Mouse (Mus musculus) thymus, postnatal 0 days (tissue): ENCODE results near the gene Gm45015. TPM values are rescaled to one million over a fixed set of nuclear protein-coding genes. Genes with fewer than 3 reads are reported as not detected.
"Not testable (repeated sequence)": the region's sequence is repeated elsewhere in the genome, so short reads cannot be mapped to it uniquely, and the experiment has no call there.

Source experiments
- DNase-seq: peaks from one replicate; pipeline ENCODE4 v3.0.0-alpha.2; 2015; ENCODE audit warnings: low spot score
- polyA plus RNA-seq: library from polyadenylated mRNA; unstranded; fragments of >200 nt; fragmentation: Nextera tagmentation; extraction: Ambion mirVana; gene quantifications from 2 replicates; pipeline ENCODE4 v1.2.1, GENCODE M21; 2015

Gene Gm45015
- not detected in 2 replicates for polyA plus RNA-seq

GRCm38 (mm10) chrX:73336740-73337139, at the start of gene Gm45015:
Gene Gm45015 (minus strand): TSS chrX:73336840.
- no peak for DNase-seq

DNA sequence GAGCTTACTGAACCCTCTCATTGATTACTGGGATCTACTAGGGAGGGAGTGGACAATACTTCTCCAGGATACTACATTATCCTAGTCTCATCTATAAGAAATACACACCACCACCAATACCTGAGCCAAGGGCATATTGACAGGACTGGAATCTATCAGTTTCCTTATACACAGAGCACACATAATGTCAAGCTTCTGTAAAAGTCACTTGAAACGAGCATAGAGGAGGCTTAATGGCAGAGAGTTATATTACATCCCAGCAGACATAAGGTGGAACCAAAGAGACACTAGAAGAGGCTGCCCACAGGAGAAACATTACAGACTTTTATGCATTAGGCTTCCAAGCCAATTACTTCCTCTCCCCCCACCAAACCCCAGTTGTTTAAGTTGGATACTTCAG, 48.3 kb upstream of the Gm45015 start:
- no peak for DNase-seq

DNA sequence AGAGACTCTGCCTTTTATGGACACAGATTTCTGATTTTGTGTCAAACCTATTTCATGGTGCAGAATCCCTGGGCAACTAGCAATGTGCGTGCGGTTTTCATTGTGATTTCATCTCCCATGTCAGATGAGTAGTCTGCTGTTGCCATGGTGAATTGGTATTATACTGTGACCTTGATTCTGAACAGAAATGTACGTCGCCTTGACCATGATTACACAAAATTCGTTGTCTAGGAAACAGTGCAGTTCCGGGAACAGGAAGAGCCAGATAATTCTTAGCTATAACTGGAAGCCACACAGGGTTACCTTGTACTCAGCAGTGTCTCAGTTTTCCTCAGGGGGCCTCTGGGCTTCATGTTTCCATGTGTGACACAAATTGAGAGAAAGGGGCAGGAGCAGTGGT, 47.8 kb upstream of the Gm45015 start:
- DNase-seq: no peak

DNA sequence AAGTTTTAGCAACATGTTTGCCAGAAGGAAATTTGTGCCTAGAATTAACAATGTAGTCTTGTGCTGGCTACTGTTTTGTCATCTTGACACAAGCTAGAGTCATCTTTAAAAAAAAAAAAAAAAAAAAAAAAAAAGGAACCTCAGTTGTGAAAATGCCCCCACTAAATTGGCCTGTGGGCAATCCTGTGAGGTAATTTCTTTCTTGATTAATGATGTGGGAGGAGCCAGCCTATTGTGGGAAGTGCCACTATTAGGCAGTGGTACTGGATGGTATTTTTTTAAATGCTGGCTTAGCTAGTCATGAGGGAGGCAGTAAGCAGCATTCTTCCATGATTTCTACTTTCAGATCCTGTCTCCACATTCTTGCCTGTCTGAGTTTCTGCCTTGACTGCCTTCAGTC, 26.7 kb upstream of the Gm45015 start:
- no peak for DNase-seq

DNA sequence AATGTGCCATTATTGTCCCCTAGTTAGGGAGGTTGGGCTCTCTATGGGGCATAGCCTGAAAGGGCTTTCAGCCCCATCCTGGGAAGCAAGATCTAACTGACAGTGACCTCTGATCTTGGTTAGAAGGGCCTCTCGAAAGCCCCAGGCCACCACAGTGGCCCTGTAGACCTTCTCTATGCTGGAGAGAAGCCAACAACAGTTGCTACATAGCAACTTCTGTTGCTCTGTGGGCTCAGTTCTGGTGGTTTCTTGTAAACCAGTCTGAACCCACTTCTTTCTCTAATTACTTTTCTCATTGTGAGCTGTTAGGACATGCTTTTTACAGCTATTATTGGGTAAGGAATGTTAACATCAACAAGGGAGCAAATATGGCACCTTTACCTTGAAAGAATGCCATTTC, 20.1 kb upstream of the Gm45015 start:
- no peak for DNase-seq

DNA sequence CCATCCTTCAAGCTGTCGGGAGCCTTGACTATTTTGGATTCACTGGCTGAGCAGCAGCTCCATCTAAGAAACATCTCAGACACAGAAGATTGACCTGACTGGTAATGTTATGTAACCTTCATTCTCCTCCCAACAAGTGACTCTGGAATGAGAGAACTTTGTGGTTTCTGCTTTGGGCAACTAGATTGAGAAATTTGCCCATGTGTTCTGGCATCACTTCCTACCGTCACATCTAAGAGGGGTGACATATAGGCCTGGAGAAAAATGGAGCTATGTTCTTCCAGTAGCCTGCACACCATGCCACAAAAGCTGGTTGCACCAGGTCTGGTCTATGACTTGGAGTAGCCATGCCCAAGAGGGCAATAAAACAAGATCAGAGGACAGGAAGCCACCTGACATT, 19.5 kb upstream of the Gm45015 start:
- DNase-seq: no peak

DNA sequence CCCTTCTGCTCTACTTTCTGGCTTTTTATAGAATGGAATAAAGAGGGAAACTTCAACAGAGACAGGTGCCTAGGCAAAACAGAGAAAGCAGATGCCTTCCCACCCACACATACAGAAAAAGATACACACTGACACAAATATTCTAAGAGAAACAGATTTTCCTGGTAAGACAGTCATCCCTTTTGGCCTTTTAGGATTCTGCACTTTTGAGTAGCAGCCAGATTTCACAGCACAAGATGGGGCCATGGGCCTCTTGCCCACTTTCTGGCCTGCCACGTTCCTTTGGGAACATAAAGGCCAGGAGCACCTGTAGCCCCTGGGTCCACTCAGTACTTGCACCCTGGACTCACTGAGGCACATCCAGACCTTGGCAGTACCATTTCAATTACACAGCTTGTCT, 7.7 kb upstream of the Gm45015 start:
- no peak for DNase-seq

- no peak for DNase-seq
These were observed 7.2 kb upstream of the Gm45015 start for GRCm38 (mm10) chrX:73343802-73344201.

- peak; percentile 5 for DNase-seq
These were observed 6.5 kb upstream of the Gm45015 start for GRCm38 (mm10) chrX:73342941-73343735.

DNA sequence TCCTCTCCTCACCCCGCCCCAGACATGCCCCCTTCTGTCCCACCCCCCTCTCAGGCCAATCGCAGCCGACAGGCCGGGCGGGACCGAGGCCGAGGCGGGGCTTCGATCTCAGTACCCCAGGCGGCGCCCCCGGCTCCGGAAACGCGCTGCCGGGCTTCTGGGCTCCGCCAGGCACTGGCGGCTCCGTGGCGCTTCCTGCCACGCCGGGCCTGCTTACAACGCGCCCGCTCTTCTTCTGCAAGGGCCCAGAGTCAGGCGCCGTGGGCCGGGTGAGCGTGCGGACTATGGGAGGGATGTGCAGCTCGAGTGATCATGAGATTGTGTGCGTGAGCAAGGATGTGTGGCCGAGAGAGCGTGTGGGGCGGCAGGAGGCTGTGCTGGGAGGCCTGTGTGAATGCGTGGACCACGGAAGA, 5.8 kb upstream of the Gm45015 start, which contains the start of gene Zfp275:
TSS of gene Zfp275 (plus strand) at position 139 of the 413 bp plus-strand sequence.
- DNase-seq: peak; percentile 78

DNA sequence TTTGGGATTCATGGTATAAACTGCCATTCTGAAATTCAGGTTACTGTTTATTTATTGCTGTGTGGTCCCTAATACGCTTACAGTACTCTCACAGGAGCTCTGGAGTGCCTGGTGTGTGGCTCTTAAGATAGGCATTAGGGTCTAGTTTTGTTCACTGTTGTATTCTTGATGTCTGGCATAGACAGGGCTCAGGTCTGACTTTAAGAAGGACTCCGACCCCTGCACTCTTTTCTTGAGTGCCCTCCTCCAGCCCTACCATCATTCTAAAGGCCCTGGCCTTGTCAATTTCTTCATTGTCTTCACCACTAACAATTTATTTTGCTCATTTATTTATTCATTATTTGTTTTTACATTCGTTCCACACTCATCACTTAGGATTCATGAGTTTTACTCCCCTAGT, 5.4 kb upstream of the Gm45015 start:
- no peak for DNase-seq

GRCm38 (mm10) chrX:73341473-73341872, 4.8 kb upstream of the Gm45015 start:
- DNase-seq: no peak

- no peak for DNase-seq
These were observed 3.1 kb downstream of the Gm45015 start for GRCm38 (mm10) chrX:73333548-73333947.

DNA sequence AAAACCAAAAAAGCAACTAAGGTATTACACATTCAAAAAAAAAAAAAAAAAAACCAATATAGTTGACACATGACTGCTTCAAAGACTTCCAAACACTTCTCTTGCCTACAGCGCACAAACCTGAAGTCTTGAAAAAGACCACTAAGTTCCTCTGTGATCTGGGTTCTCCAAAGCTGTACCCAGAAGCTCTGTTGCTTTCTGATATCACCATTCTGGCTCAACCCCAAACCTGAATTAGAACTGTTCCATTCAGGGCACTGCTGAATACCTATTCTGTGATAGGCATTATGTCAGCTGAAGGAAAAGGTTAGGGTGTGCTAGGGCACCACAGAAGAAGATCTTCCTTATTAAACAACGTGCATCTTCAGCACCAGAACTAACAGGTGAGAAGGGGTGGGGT, 9.4 kb downstream of the Gm45015 start:
- DNase-seq: no peak

GRCm38 (mm10) chrX:73321029-73321428, 15.6 kb downstream of the Gm45015 start:
- DNase-seq: no peak

- peak; percentile 38 for DNase-seq
These were observed 24.1 kb downstream of the Gm45015 start for GRCm38 (mm10) chrX:73312522-73312921.

- not testable (repeated sequence) for DNase-seq
These were observed 40.9 kb downstream of the Gm45015 start for GRCm38 (mm10) chrX:73295745-73296144.

GRCm38 (mm10) chrX:73292876-73293275, 43.8 kb downstream of the Gm45015 start, which contains the start of the genes Xlr5a and Xlr5c:
Gene Xlr5a (minus strand): TSS chrX:73292976.
Gene Xlr5c (minus strand): TSS chrX:73292976.
- DNase-seq: not testable (repeated sequence)

Other genes with a start within 250 kb of the Gm45015 start
- gene Xlr3a, start 239.7 kb downstream of the Gm45015 start, polyA plus RNA-seq: 1.2 and 2.2 TPM in 2 replicates
- gene Gm14685, start 219.8 kb downstream of the Gm45015 start, polyA plus RNA-seq: 0.18 TPM in 1 of 2 replicates, not detected in the other
- gene Xlr5b, start 188.0 kb downstream of the Gm45015 start, polyA plus RNA-seq: 0.10 and 0.23 TPM in 2 replicates
- gene DXBay18, start 187.4 kb downstream of the Gm45015 start, polyA plus RNA-seq: 0.23 and 0.29 TPM in 2 replicates
- gene Spin2d, start 159.9 kb downstream of the Gm45015 start, polyA plus RNA-seq: not detected in 2 replicates
- gene Xlr3b, start 144.6 kb downstream of the Gm45015 start, polyA plus RNA-seq: 0.44 and 4.8 TPM in 2 replicates
- gene Xlr4b, start 122.5 kb downstream of the Gm45015 start, polyA plus RNA-seq: 60.8 and 71.0 TPM in 2 replicates
- 19.1 and 20.4 TPM in 2 replicates for gene F8a, start 108.5 kb downstream of the Gm45015 start, polyA plus RNA-seq
- 24.2 and 36.5 TPM in 2 replicates for gene Xlr4c, start 93.7 kb downstream of the Gm45015 start, polyA plus RNA-seq
- not detected in 2 replicates for gene Xlr3c, start 71.5 kb downstream of the Gm45015 start, polyA plus RNA-seq
- 0.18 TPM in 1 of 2 replicates, not detected in the other for gene Xlr5a, start 43.9 kb downstream of the Gm45015 start, polyA plus RNA-seq
- 0.10 TPM in 1 of 2 replicates, not detected in the other for gene Xlr5c, start 43.9 kb downstream of the Gm45015 start, polyA plus RNA-seq
- 5.6 and 5.7 TPM in 2 replicates for gene Zfp275, start 5.8 kb upstream of the Gm45015 start, polyA plus RNA-seq
- not detected in 2 replicates for gene Gm18336, start 61.9 kb upstream of the Gm45015 start, polyA plus RNA-seq
- gene Zfp92, start 74.3 kb upstream of the Gm45015 start, polyA plus RNA-seq: not detected in 2 replicates
- gene Trex2, start 98.5 kb upstream of the Gm45015 start, polyA plus RNA-seq: 0.50 and 0.77 TPM in 2 replicates
- gene Haus7, start 122.2 kb upstream of the Gm45015 start, polyA plus RNA-seq: 44.7 and 46.3 TPM in 2 replicates
- gene Bgn, start 146.8 kb upstream of the Gm45015 start, polyA plus RNA-seq: 9.5 and 12.5 TPM in 2 replicates
- gene Atp2b3, start 166.2 kb upstream of the Gm45015 start, polyA plus RNA-seq: 0.03 TPM in 1 of 2 replicates, not detected in the other